Mouse (Mus musculus): ENCODE results near the gene Tubgcp6. TPM values are rescaled to one million over a fixed set of nuclear protein-coding genes. Genes with fewer than 3 reads are reported as not detected.

The Tubgcp6 gene
- polyA plus RNA-seq, 1 experiment from 2014 or later = 17.0 TPM

- H3K4me2 ChIP-seq (ENCODE audit: low read length) = no peak overlapping the region
- no peak overlapping the region for H3K27ac ChIP-seq (ENCODE audit: low read depth, low read length)
- no peaks in the 10 kb centered on the region for H3K27me3 ChIP-seq (replicated peaks; ENCODE audit: control insufficient read depth, insufficient read depth, low read length)
- H3K4me1 ChIP-seq (ENCODE audit: control insufficient read depth, insufficient read depth, low read length) = peaks cover 11% of the 10 kb centered on the region
- H3K36me3 ChIP-seq (ENCODE audit: control insufficient read depth, insufficient read depth, low read length) = peaks cover 6% of the 10 kb centered on the region; the same call in 1 of the 2 replicates
- no peak overlapping the region for H3K4me3 ChIP-seq (ENCODE audit: low read depth, low read length)
- no peak overlapping the region for H3K9ac ChIP-seq (ENCODE audit: low read length)
- DNase-seq (ENCODE audit: low spot score) = no peak
- H3K9me3 ChIP-seq (replicated peaks; ENCODE audit: control insufficient read depth, low read length) = no peaks in the 10 kb centered on the region
- 88% methylated on average over 7 of the region's 7 CpGs for WGBS
- ATAC-seq = no peak
These were observed 15.1 kb upstream of the Tubgcp6 start for GRCm38 (mm10) chr15:89138046-89138405.

- H3K27ac ChIP-seq (ENCODE audit: low read depth, low read length) = no peak overlapping the region
- 77% methylated on average over 11 of the region's 11 CpGs for WGBS
- no peak overlapping the region for H3K4me3 ChIP-seq (ENCODE audit: low read depth, low read length)
- no peaks in the 10 kb centered on the region for H3K27me3 ChIP-seq (replicated peaks; ENCODE audit: control insufficient read depth, insufficient read depth, low read length)
- H3K9me3 ChIP-seq (replicated peaks; ENCODE audit: control insufficient read depth, low read length) = no peaks in the 10 kb centered on the region
- no peak overlapping the region for H3K4me2 ChIP-seq (ENCODE audit: low read length)
- H3K9ac ChIP-seq (ENCODE audit: low read length) = no peak overlapping the region
- DNase-seq (ENCODE audit: low spot score) = no peak
- peaks cover 11% of the 10 kb centered on the region for H3K4me1 ChIP-seq (ENCODE audit: control insufficient read depth, insufficient read depth, low read length)
- peaks cover 4% of the 10 kb centered on the region; the same call in 1 of the 2 replicates for H3K36me3 ChIP-seq (ENCODE audit: control insufficient read depth, insufficient read depth, low read length)
- ATAC-seq = no peak
These were observed 14.6 kb upstream of the Tubgcp6 start for GRCm38 (mm10) chr15:89137378-89138045.

- Histone ChIP-seq H3K4me3 (ENCODE audit: low read depth, low read length) (no peak overlapping the region), H3K4me1 (ENCODE audit: control insufficient read depth, insufficient read depth, low read length) (peaks cover 11% of the 10 kb centered on the region), H3K27ac (ENCODE audit: low read depth, low read length) (no peak overlapping the region), H3K27me3 (replicated peaks; ENCODE audit: control insufficient read depth, insufficient read depth, low read length) (no peaks in the 10 kb centered on the region), H3K9ac (ENCODE audit: low read length) (no peak overlapping the region), H3K4me2 (ENCODE audit: low read length) (no peak overlapping the region), H3K9me3 (replicated peaks; ENCODE audit: control insufficient read depth, low read length) (no peaks in the 10 kb centered on the region), H3K36me3 (ENCODE audit: control insufficient read depth, insufficient read depth, low read length) (0 out of 2 replicates have a peak, but pooled peaks cover 6% of the 10 kb centered on the region)
- 98% methylated on average over 5 of the region's 5 CpGs for WGBS
- ATAC-seq (no peak), DNase-seq (ENCODE audit: low spot score) (no peak)
These were observed 13.7 kb upstream of the Tubgcp6 start for GRCm38 (mm10) chr15:89136461-89137155.

GRCm38 (mm10) chr15:89131316-89131715 is 8.4 kb upstream of the Tubgcp6 start:
- Histone ChIP-seq H3K9me3 (replicated peaks; ENCODE audit: control insufficient read depth, low read length) (no peaks in the 10 kb centered on the region), H3K4me1 (ENCODE audit: control insufficient read depth, insufficient read depth, low read length) (peaks cover 9% of the 10 kb centered on the region; the same call in 1 of the 2 replicates), H3K27ac (ENCODE audit: low read depth, low read length) (no peak overlapping the region), H3K4me3 (ENCODE audit: low read depth, low read length) (no peak overlapping the region), H3K27me3 (replicated peaks; ENCODE audit: control insufficient read depth, insufficient read depth, low read length) (no peaks in the 10 kb centered on the region), H3K4me2 (ENCODE audit: low read length) (no peak overlapping the region), H3K36me3 (ENCODE audit: control insufficient read depth, insufficient read depth, low read length) (0 out of 2 replicates have a peak, but pooled peaks cover 6% of the 10 kb centered on the region), H3K9ac (ENCODE audit: low read length) (no peak overlapping the region)
- DNase-seq (ENCODE audit: low spot score) = no peak
- WGBS = 90% methylated on average over 3 of the region's 3 CpGs
- no peak for ATAC-seq

GRCm38 (mm10) chr15:89130245-89130644 is 7.3 kb upstream of the Tubgcp6 start:
- ATAC-seq (no peak), DNase-seq (ENCODE audit: low spot score) (no peak)
- Histone ChIP-seq H3K36me3 (ENCODE audit: control insufficient read depth, insufficient read depth, low read length) (0 out of 2 replicates have a peak, but pooled peaks cover 10% of the 10 kb centered on the region), H3K27me3 (replicated peaks; ENCODE audit: control insufficient read depth, insufficient read depth, low read length) (no peaks in the 10 kb centered on the region), H3K4me2 (ENCODE audit: low read length) (no peak overlapping the region), H3K4me1 (ENCODE audit: control insufficient read depth, insufficient read depth, low read length) (peaks cover 9% of the 10 kb centered on the region; the same call in 1 of the 2 replicates), H3K27ac (ENCODE audit: low read depth, low read length) (no peak overlapping the region), H3K9me3 (replicated peaks; ENCODE audit: control insufficient read depth, low read length) (no peaks in the 10 kb centered on the region), H3K9ac (ENCODE audit: low read length) (no peak overlapping the region), H3K4me3 (ENCODE audit: low read depth, low read length) (no peak overlapping the region)

- ATAC-seq (peak; percentile 91), DNase-seq (ENCODE audit: low spot score) (peak; percentile 87)
- Histone ChIP-seq H3K4me2 (ENCODE audit: low read length) (peak within 1 kb of the TSS; percentile 75), H3K27ac (ENCODE audit: low read depth, low read length) (peak within 1 kb of the TSS; percentile 39), H3K27me3 (replicated peaks; ENCODE audit: control insufficient read depth, insufficient read depth, low read length) (no peaks in the 10 kb centered on the region), H3K4me3 (ENCODE audit: low read depth, low read length) (peak within 1 kb of the TSS; percentile 49), H3K9me3 (replicated peaks; ENCODE audit: control insufficient read depth, low read length) (no peaks in the 10 kb centered on the region), H3K4me1 (ENCODE audit: control insufficient read depth, insufficient read depth, low read length) (peaks cover 10% of the 10 kb centered on the region), H3K9ac (ENCODE audit: low read length) (peak within 1 kb of the TSS; percentile 62), H3K36me3 (ENCODE audit: control insufficient read depth, insufficient read depth, low read length) (0 out of 2 replicates have a peak, but pooled peaks cover 11% of the 10 kb centered on the region)
- 3% methylated on average over 36 of the region's 36 CpGs for WGBS
These were observed 5.8 kb upstream of the Tubgcp6 start, which contains the start of gene Hdac10 for GRCm38 (mm10) chr15:89128382-89129350. Gene Hdac10 (minus strand): TSS chr15:89128700.

- WGBS = 83% methylated on average over 8 of the region's 8 CpGs
- ATAC-seq = no peak
These were observed 4.5 kb upstream of the Tubgcp6 start for GRCm38 (mm10) chr15:89127364-89127940.

GRCm38 (mm10) chr15:89126622-89127021 is 3.7 kb upstream of the Tubgcp6 start:
- no peaks in the 10 kb centered on the region for H3K27me3 ChIP-seq (replicated peaks; ENCODE audit: control insufficient read depth, insufficient read depth, low read length)
- H3K4me1 ChIP-seq (ENCODE audit: control insufficient read depth, insufficient read depth, low read length) = peaks cover 24% of the 10 kb centered on the region
- no peak overlapping the region for H3K4me2 ChIP-seq (ENCODE audit: low read length)
- H3K36me3 ChIP-seq (ENCODE audit: control insufficient read depth, insufficient read depth, low read length) = 0 out of 2 replicates have a peak, but pooled peaks cover 6% of the 10 kb centered on the region
- no peaks in the 10 kb centered on the region for H3K9me3 ChIP-seq (replicated peaks; ENCODE audit: control insufficient read depth, low read length)
- H3K9ac ChIP-seq (ENCODE audit: low read length) = no peak overlapping the region
- no peak for DNase-seq (ENCODE audit: low spot score)
- H3K27ac ChIP-seq (ENCODE audit: low read depth, low read length) = no peak overlapping the region
- H3K4me3 ChIP-seq (ENCODE audit: low read depth, low read length) = no peak overlapping the region
- WGBS = 89% methylated on average over 8 of the region's 8 CpGs
- ATAC-seq = no peak

More at GRCm38 (mm10) chr15:89127364-89127940, 4.5 kb upstream of the Tubgcp6 start:
- H3K9ac ChIP-seq (ENCODE audit: low read length) = peak overlapping the region; percentile 62
- H3K27ac ChIP-seq (ENCODE audit: low read depth, low read length) = no peak overlapping the region
- H3K4me1 ChIP-seq (ENCODE audit: control insufficient read depth, insufficient read depth, low read length) = peaks cover 16% of the 10 kb centered on the region
- H3K9me3 ChIP-seq (replicated peaks; ENCODE audit: control insufficient read depth, low read length) = no peaks in the 10 kb centered on the region
- H3K36me3 ChIP-seq (ENCODE audit: control insufficient read depth, insufficient read depth, low read length) = 0 out of 2 replicates have a peak, but pooled peaks cover 8% of the 10 kb centered on the region
- H3K4me3 ChIP-seq (ENCODE audit: low read depth, low read length) = peak overlapping the region; percentile 49
- no peak for DNase-seq (ENCODE audit: low spot score)
- H3K4me2 ChIP-seq (ENCODE audit: low read length) = peak overlapping the region; percentile 75
- no peaks in the 10 kb centered on the region for H3K27me3 ChIP-seq (replicated peaks; ENCODE audit: control insufficient read depth, insufficient read depth, low read length)

Measured in forebrain, embryonic 14.5 days (tissue).